Mouse (Mus musculus): ENCODE results near the gene Pald1.

- TF ChIP-seq CTCF (conservative IDR thresholded peaks at IDR 0.05; ENCODE audit: low read length) = no peak
- TF ChIP-seq POU5F1 (IDR thresholded peaks at IDR 0.05; ENCODE audit: borderline replicate concordance, low read length) = no peak
- TF ChIP-seq NANOG (IDR thresholded peaks at IDR 0.05; ENCODE audit: borderline replicate concordance, low read length) = no peak
These were observed 18.9 kb downstream of the Pald1 start for GRCm38 (mm10) chr10:61364431-61364830.
